Mouse (Mus musculus): ENCODE measurements at regions not wholly inside any gene's neighbourhood (a gene's known extent, or its start where the extent isn't known, plus 50 kb on each side); places are given as distances from the start of the nearest gene placed in this dataset.

DNA sequence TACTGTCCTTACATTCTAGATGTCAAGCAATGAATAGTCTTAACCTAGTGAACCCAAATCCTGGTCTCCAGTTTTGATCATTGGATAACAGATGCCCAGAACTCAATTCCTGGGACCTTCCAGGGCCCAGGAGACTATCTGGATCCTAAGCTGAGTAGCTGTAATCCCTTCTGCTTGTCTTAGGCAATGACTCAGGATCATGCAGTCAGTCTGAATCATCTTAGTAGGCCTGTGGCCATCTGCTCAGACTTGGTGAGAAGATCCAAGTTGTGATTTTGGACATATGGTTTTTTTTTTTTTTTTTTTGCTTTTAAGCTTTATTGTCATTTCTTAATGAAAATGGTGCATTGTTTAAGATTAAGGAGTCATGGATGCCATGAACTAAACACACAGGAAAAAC, 95.9 kb downstream of the Otud1 start:
- no peaks in the 10 kb centered on the region for H3K4me1 ChIP-seq (replicated peaks)
- ATAC-seq (replicated peaks; ENCODE audit: insufficient number of reproducible peaks, insufficient read depth, low FRiP score, low read depth) = no peak
- no peak overlapping the region for H3K4me2 ChIP-seq
- H3K27ac ChIP-seq = no peak overlapping the region
- no peaks in the 10 kb centered on the region for H3K9me3 ChIP-seq (replicated peaks)
- H3K36me3 ChIP-seq = no peaks in the 10 kb centered on the region
- H3K27me3 ChIP-seq = no peaks in the 10 kb centered on the region
- no peak overlapping the region for H3K9ac ChIP-seq
- H3K4me3 ChIP-seq = no peak overlapping the region

GRCm38 (mm10) chr2:19757910-19758309, 100.4 kb downstream of the Otud1 start:
- Histone ChIP-seq H3K27me3 (no peaks in the 10 kb centered on the region), H3K27ac (no peak overlapping the region), H3K9ac (no peak overlapping the region), H3K4me2 (no peak overlapping the region), H3K9me3 (replicated peaks) (no peaks in the 10 kb centered on the region), H3K4me3 (no peak overlapping the region), H3K36me3 (no peaks in the 10 kb centered on the region), H3K4me1 (replicated peaks) (no peaks in the 10 kb centered on the region)
- ATAC-seq (replicated peaks; ENCODE audit: insufficient number of reproducible peaks, insufficient read depth, low FRiP score, low read depth) = no peak
- 66% methylated on average over 4 of the region's 4 CpGs for WGBS

GRCm38 (mm10) chr2:19759169-19759568, 101.6 kb downstream of the Otud1 start:
- Histone ChIP-seq H3K4me3 (no peak overlapping the region), H3K4me2 (no peak overlapping the region), H3K36me3 (no peaks in the 10 kb centered on the region), H3K27me3 (no peaks in the 10 kb centered on the region), H3K9me3 (replicated peaks) (no peaks in the 10 kb centered on the region), H3K9ac (no peak overlapping the region), H3K27ac (no peak overlapping the region), H3K4me1 (replicated peaks) (no peaks in the 10 kb centered on the region)
- WGBS = 19% methylated on average over 2 of the region's 2 CpGs
- ATAC-seq (replicated peaks; ENCODE audit: insufficient number of reproducible peaks, insufficient read depth, low FRiP score, low read depth) = no peak

DNA sequence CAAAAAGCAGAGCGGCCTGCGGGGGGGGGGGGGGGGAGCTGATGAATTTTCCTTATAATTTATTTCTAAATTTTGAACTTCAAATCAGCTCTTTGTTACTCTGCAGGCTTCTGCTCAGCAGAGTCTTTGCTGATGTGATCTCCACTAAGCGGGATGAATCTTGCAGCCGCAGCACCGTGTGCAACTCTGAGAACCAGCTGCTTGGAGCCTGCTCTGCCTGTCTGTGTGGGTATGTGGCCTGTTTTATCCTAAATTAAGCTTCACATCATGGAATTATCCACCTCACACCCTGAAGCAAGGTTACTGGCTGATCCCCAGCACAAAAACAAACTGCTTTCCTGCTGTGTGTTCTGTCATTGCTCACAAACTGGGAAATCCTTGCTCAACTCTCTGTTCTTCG, 102.0 kb downstream of the Otud1 start:
- Histone ChIP-seq H3K4me2 (no peak overlapping the region), H3K9ac (no peak overlapping the region), H3K9me3 (replicated peaks) (no peaks in the 10 kb centered on the region), H3K4me3 (no peak overlapping the region), H3K36me3 (no peaks in the 10 kb centered on the region), H3K27ac (no peak overlapping the region), H3K27me3 (no peaks in the 10 kb centered on the region), H3K4me1 (replicated peaks) (no peaks in the 10 kb centered on the region)
- WGBS = 65% methylated on average over 6 of the region's 6 CpGs
- ATAC-seq (replicated peaks; ENCODE audit: insufficient number of reproducible peaks, insufficient read depth, low FRiP score, low read depth) = no peak

GRCm38 (mm10) chr2:19762996-19763395, 105.4 kb downstream of the Otud1 start:
- Histone ChIP-seq H3K27ac (no peak overlapping the region), H3K27me3 (no peaks in the 10 kb centered on the region), H3K9me3 (replicated peaks) (no peaks in the 10 kb centered on the region), H3K4me1 (replicated peaks) (no peaks in the 10 kb centered on the region), H3K36me3 (no peaks in the 10 kb centered on the region), H3K4me3 (no peak overlapping the region), H3K4me2 (no peak overlapping the region), H3K9ac (no peak overlapping the region)
- 66% methylated on average over 3 of the region's 3 CpGs for WGBS
- ATAC-seq (replicated peaks; ENCODE audit: insufficient number of reproducible peaks, insufficient read depth, low FRiP score, low read depth) = no peak

DNA sequence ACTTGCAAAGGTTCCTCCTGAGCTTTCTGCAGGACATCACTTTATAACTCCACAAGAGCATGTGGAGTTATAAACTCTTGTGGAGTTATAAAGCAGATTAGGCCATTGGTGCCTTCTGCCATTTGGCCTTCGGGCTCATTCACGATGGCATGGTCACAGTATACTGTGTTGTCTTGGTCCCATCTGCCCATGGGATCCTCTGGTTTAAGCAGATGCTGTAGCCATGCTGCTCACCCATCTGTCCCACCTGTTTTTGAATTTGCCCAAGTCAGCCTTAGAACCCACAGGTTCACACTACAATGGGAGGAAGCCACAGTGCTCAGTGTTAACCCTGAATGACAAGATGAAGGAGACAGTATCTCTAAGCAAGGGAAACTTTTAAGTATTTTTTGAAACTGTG, 124.7 kb upstream of the Etl4 start:
- H3K27ac ChIP-seq = no peak overlapping the region
- H3K4me2 ChIP-seq = no peak overlapping the region
- no peaks in the 10 kb centered on the region for H3K27me3 ChIP-seq
- no peak overlapping the region for H3K4me3 ChIP-seq
- H3K4me1 ChIP-seq (replicated peaks) = no peaks in the 10 kb centered on the region
- H3K9me3 ChIP-seq (replicated peaks) = no peaks in the 10 kb centered on the region
- H3K36me3 ChIP-seq = no peaks in the 10 kb centered on the region
- H3K9ac ChIP-seq = no peak overlapping the region
- no peak for ATAC-seq (replicated peaks; ENCODE audit: insufficient number of reproducible peaks, insufficient read depth, low FRiP score, low read depth)
- 86% methylated on average over 2 of the region's 2 CpGs for WGBS

DNA sequence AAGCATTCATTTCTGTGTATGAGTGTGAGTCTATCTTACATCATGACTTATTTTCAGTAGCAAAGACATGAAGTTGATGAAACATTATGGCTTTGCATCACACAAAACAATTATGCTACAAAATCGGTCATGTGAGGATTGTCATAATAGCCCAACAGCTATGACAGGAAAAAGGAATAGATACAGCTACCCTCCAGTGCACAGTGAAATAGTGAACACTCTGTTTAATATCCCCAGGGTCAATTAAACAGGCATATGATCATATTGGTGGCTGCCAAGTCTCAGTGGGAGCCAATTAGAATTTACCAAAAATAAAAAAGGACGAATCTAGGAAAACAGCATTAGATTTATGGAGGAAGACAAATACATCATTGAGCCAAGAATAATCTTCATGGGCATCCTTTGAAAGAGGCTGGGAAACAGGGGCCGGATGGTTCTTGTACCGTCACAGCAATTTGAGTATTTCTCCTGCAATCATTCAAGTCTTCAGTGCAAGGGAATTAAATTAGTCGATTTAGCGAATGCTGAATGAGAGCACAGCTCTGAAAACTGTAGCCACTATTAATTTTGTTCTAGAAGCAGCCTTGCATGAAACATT, 123.8 kb upstream of the Etl4 start:
- Histone ChIP-seq H3K4me2 (no peak overlapping the region), H3K4me1 (replicated peaks) (no peaks in the 10 kb centered on the region), H3K36me3 (no peaks in the 10 kb centered on the region), H3K4me3 (no peak overlapping the region), H3K9ac (no peak overlapping the region), H3K27ac (no peak overlapping the region), H3K27me3 (no peaks in the 10 kb centered on the region), H3K9me3 (replicated peaks) (no peaks in the 10 kb centered on the region)
- WGBS = 79% methylated on average over 6 of the region's 6 CpGs
- no peak for ATAC-seq (replicated peaks; ENCODE audit: insufficient number of reproducible peaks, insufficient read depth, low FRiP score, low read depth)

- Histone ChIP-seq H3K27me3 (no peaks in the 10 kb centered on the region), H3K27ac (no peak overlapping the region), H3K4me3 (no peak overlapping the region), H3K9me3 (replicated peaks) (no peaks in the 10 kb centered on the region), H3K36me3 (no peaks in the 10 kb centered on the region), H3K4me1 (replicated peaks) (no peaks in the 10 kb centered on the region), H3K4me2 (no peak overlapping the region), H3K9ac (no peak overlapping the region)
- ATAC-seq (replicated peaks; ENCODE audit: insufficient number of reproducible peaks, insufficient read depth, low FRiP score, low read depth) = no peak
- 77% methylated on average over 6 of the region's 6 CpGs for WGBS
These were observed 117.4 kb upstream of the Etl4 start for GRCm38 (mm10) chr2:19792177-19792576.

DNA sequence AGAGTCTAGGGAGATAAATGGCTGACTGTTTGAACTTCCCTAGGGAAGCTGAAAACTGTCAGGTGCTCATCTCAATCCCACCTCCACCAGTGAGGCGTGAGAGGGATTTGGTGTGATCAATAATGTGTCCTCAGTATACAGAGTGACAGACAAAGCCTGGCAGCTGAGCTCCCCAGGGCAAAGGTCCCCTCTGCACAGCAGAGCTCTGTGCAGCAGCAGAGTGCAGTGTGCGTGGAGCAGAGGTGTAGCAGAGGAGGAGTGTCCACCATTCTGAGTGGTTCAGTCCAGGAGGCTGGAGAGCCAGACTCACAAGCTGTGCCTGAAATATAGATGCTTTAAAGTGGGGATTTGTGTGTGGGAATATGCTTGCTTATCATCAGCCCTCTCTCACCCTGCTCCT, 112.8 kb upstream of the Etl4 start:
- no peaks in the 10 kb centered on the region for H3K36me3 ChIP-seq
- H3K4me2 ChIP-seq = no peak overlapping the region
- no peak overlapping the region for H3K9ac ChIP-seq
- no peaks in the 10 kb centered on the region for H3K9me3 ChIP-seq (replicated peaks)
- no peaks in the 10 kb centered on the region for H3K27me3 ChIP-seq
- no peak overlapping the region for H3K27ac ChIP-seq
- H3K4me1 ChIP-seq (replicated peaks) = no peaks in the 10 kb centered on the region
- ATAC-seq (replicated peaks; ENCODE audit: insufficient number of reproducible peaks, insufficient read depth, low FRiP score, low read depth) = no peak
- 40% methylated on average over 2 of the region's 2 CpGs for WGBS
- H3K4me3 ChIP-seq = no peak overlapping the region
